Mouse (Mus musculus): ENCODE measurements around the gene Acot2.
"Not testable (repeated sequence)": the region's sequence is repeated elsewhere in the genome, so short reads cannot be mapped to it uniquely, and the experiment has no call there.

Acot2 gene

DNA sequence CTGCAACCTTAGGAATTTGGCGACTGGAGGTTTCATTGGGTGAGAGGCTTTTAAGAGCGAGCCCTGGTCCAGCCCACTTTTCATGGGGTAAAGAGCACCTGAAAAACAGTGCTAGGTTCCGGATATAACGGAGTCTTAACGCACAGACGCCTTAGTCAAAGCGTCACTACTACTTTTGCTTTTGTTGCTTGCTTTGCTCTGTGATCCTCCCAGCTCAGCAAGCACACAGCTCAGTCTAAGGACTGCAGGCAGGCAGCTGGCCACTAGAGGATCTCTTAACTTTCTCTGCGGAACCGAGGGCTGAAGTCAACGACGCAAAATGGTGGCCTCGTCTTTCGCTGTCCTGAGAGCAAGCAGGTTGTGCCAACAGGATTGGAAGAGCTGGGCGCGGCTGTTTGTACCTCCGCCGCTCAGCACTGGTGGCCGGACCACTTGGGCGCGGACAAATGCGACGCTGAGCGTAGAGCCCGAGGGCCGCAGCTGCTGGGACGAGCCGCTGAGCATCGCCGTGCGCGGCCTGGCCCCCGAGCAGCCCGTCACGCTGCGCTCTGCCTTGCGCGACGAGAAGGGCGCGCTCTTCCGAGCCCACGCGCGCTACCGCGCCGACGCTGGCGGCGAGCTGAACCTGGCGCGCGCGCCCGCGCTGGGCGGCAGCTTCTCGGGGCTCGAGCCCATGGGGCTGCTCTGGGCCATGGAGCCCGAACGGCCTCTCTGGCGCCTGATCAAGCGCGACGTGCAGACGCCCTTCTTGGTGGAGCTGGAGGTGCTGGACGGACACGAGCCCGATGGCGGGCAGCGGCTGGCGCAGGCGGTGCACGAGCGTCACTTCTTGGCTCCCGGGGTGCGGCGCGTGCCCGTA, at the start of gene Acot2:
Acot2 (plus strand) TSS at position 279 of the 859 bp plus-strand sequence.
- in situ Hi-C loops (cut with MboI) = no loop called here

- in situ Hi-C loops (cut with MboI) = not testable (repeated sequence)
These were observed 49.1 kb upstream of the Acot2 start for GRCm38 (mm10) chr12:83938592-83938991.

DNA sequence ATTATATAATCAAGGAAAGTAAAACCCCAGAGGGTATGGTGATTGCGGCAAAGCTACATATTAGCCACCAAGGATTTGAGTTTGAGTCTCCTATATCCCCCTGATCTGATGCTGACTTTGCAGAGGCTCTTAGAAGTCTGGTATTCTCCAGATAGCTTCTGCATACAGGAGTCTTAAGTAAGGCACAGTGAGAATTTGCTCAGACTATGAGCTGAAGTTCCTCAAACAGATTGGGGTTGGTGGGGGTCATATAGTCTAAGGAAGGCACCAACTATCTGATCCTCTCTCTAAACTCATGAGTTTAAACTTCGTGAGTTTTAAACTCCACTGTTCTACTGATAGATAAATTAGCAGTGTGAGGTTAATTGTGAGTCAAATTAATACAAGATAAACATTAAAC, 48.3 kb upstream of the Acot2 start:
- in situ Hi-C loops (cut with MboI) = no loop called here

- in situ Hi-C loops (cut with MboI) = no loop called here
These were observed 47.6 kb upstream of the Acot2 start for GRCm38 (mm10) chr12:83940031-83940430.

DNA sequence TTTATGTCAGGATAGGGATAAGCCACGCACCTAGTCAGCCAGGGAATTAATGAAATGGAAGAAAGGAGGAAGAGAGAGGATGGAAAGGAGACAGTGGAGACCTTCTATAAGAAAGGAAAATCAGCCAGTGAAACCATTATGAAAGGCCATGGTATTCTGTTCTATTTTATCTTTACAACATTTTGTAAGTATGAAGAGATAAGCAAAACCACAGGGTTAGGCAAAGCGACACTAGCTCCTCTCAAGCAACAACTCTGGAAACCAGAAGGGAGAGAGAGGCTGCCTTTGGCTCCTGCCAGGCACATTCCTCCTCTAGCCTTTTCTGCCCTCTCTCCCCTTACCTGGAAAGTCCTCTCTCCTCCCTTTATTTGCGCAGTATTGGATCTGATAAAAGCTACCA, 45.7 kb upstream of the Acot2 start:
- in situ Hi-C loops (cut with MboI) = no loop called here

DNA sequence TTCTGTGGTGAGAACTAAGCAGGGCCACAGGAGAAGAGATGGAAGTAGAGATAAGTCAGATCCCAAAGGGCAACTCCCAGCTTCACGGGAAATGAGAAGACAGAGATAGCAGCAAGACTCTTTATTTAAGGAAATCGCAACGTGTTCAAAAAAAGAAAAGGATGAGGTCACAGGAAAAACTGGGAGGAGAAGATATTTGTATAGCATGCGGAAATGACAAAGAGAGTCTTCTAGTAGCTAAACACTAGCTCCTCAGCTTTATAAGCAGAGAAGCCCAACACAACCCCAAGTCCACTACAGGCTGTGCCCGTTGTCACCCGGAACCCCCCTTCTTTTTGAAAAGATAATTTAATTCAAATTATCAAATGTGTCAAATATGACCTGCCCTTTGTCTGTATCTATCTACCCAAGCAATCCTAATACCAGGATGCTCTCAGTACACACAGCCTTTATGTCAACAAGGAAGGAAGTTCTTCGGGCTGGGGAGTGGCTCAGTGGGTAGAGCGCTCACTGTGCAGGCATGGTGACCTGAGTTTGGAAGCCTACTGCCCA, 40.3 kb upstream of the Acot2 start:
- in situ Hi-C loops (cut with MboI) = no loop called here

DNA sequence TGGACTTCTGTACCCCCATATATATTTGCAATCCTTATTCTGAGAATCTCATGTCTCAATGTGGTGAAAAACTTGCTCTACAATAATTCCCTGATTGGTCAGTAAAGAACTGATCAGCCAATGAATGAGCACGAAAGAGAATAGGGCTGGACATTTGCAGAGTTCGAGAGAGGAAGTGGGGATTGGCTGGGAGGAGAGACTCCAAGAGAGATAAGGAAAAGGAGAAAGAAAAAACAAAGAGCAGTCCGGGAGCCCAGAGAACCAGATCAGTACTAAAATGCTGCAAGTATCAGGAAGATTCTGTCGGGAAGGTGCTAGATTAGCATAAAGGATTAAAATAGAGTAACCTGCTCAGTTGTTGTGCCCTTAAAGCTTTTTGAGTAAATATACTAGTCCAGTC, 38.6 kb upstream of the Acot2 start:
- in situ Hi-C loops (cut with MboI) = no loop called here

- in situ Hi-C loops (cut with MboI) = no loop called here
These were observed 37.7 kb upstream of the Acot2 start for GRCm38 (mm10) chr12:83949776-83950492.

DNA sequence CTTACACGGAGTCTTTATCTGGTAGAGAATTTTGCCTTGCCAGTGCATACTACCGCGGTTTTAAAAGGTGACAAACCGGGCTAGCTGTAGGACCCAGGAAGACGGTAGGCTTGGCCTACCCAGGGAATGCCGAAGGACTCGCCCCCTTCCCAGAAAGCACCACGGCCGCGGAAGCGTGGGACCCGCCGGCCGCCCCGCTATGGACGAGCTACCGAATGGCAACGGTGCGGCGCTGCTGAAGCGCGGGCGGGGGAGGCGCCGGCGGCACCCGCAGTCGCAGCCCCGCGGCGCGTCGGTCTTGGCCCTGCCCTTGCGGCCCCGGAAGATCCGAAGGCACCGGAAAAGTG, 37.2 kb upstream of the Acot2 start, which contains the start of gene Riox1:
Riox1 (plus strand) TSS at position 116 of the 347 bp plus-strand sequence.
- in situ Hi-C loops (cut with MboI) = no loop called here

DNA sequence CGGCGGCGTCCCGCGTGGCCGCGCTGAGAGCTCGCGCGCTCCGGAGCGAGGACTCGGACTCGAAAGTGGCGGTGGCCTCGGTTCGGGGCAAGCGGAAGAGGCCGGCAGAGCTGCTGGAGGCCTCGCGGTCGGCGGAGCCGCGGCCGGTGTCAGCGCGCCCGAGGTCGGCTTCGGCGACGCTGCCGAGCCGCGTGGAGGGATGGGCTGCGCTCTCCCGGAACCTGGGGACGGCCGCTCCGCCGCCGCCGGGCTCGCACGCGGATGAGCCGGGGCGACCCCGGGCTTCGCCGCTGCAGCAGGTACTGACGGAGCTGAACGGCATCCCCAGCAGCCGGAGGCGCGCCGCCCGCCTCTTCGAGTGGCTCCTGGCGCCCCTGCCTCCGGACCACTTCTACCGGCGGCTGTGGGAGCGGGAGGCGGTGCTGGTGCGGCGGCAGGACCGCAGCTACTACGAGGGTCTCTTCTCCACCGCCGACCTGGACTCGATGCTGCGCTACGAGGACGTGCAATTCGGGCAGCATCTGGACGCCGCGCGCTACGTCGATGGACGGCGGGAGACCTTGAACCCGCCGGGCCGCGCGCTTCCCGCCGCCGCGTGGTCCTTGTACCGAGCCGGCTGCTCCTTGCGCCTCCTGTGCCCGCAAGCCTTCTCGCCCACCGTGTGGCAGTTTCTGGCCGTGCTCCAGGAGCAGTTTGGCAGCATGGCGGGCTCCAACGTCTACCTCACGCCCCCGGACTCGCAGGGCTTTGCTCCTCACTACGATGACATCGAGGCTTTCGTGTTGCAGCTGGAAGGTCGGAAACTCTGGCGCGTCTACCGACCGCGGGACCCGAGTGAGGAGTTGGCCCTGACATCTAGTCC, 36.6 kb upstream of the Acot2 start:
- in situ Hi-C loops (cut with MboI) = no loop called here

GRCm38 (mm10) chr12:83951711-83952575, 35.7 kb upstream of the Acot2 start:
- in situ Hi-C loops (cut with MboI) = no loop called here

DNA sequence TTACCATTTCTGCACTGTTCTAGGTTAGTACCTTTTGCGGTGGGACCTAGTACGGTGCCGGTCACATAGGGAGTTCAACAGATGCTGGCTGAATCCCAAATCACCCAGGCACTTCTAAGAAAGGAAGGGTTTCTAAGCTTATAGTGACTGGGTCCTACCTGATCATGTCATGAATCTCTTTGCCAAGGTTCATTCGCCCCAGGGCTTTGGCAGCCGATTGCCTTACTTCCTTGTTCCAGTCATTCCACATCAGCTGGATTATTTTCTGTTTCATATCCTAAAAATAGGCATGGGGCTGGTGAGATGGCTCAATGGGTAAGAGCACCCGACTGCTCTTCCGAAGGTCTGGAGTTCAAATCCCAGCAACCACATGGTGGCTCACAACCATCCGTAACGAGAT, 29.4 kb upstream of the Acot2 start:
- in situ Hi-C loops (cut with MboI) = no loop called here

- in situ Hi-C loops (cut with MboI) = no loop called here
These were observed 22.4 kb upstream of the Acot2 start for GRCm38 (mm10) chr12:83965235-83965634.

DNA sequence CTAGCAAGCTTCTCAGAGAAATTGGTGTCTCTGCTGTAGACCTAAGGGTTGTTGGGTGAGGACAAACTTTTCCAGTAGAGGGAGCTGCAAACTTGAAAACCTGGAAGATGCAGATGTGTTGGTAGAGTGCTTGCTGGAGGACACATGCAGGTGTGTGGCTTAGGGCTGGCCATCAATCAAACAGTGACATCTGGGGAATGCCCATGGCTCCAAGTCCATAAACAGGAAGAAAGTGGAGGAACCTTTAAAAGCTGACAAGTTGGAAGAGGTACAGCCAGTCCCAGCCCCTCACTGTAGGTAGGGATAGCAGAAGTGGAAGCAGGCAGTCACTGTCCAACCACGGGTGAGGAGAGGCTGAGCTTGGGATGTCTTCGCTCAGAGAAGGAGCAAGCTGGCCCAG, 15.5 kb upstream of the Acot2 start:
- in situ Hi-C loops (cut with MboI) = no loop called here

DNA sequence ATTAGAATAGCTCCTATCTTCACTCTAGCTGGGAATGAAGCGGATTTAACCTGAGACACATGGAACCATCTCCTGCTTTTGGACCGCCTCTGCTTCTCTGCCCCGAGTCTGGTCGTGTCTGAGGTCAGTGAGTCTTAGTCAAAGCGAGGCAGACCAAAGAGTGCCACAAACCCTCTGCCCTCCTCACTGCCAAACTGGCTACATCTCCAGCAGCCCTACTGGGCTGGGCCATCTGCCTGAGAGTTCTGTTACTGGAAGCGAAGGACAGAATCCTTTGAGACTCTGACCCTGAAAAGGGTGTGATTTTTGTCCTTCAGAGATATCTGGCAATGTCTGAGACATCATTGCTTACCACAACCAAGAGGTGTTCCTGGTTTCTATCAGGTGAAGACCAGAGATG, 8.8 kb upstream of the Acot2 start:
- in situ Hi-C loops (cut with MboI) = no loop called here

DNA sequence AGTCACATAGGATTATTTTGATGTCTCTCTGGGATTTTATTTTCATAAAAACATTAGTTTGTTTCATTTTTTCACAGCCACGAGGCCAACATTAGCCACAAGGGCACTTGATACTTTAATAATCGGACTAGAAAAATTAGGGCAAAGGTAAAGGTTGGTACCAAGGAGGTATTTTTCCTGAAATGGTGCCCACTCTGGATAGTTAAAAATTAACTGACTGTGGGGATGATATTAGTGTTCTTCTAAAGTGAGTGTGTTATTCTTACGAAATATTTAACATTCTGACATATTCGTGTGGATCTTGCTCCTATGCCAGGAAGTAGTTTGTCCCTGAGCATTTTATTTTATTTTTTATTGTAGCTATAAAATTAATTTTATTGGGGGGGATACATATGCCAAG, 6.0 kb upstream of the Acot2 start:
- in situ Hi-C loops (cut with MboI) = no loop called here

GRCm38 (mm10) chr12:83984752-83985151, 2.9 kb upstream of the Acot2 start, which contains the start of gene Heatr4:
Gene Heatr4 (minus strand): TSS chr12:83984852.
- in situ Hi-C loops (cut with MboI) = no loop called here

- in situ Hi-C loops (cut with MboI) = no loop called here
These were observed 449 bp upstream of the Acot2 start for GRCm38 (mm10) chr12:83987242-83987582.

GRCm38 (mm10) chr12:83988483-83988882, 822 bp downstream of the Acot2 start:
- in situ Hi-C loops (cut with MboI) = no loop called here

GRCm38 (mm10) chr12:83989378-83989777, 1.7 kb downstream of the Acot2 start:
- in situ Hi-C loops (cut with MboI) = no loop called here

DNA sequence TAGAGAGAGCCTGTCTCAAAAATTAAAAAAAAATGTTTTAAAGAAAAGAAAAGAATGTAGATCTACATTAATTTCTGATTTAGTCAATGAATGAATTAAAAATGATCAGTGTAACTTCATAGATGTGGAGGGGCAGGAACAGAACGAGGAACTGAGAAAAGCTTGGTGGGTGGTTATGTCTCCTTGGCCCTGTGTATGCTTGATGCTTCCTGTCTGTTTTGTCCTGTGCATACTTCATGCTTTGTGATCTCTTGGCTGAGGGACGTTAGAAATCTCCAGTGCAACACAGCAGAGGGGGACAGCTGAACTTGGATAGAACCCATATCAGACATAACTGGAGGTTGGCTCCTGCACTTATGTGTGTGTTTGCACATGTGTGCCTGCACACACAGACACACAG, 9.6 kb downstream of the Acot2 start:
- in situ Hi-C loops (cut with MboI) = no loop called here

All from mature B cell (primary cell).